Mouse (Mus musculus): ENCODE measurements around the gene E2f3.
A peak's percentile ranks its signal among the peaks of the same experiment; 100 is the strongest.

E2f3 gene

DNA sequence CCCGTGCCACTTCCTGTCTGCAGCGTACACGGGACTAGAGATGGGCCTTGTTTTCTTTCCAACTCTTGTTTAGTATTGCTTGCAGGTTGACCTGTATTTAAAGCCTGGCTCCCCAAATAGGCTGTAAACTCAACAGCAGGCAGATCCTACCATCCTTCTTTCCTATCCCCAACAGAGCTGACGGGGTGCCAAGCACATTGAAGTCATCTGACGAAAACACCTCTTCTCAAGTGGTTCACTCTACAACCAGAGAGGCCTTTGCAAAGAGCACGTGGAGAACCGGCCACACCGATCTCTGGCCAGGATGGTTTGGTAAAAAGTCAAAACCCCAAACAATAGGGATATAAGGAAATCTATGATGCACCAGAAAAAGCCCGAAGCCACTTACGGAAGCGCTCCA is 8.5 kb downstream of the E2f3 start:
- no peak for DNase-seq

DNA sequence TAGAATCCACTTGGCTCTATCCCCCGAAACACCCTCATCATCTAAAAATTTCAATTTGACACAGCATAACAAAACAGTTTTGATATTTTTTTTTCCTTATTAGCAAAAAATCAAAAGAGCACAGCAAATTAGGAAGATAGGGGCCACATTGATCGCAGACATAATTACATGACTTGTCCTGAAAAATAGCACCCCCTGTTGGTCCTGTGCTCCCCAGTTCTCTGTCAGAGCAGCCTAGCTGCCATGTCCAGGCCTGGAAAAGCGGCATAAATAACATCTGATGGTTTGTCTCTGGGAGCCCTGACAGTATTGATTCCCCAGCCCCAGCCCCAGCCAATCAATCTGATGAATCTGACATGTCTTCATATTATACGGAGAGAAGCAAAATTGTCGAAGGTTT is 11.8 kb downstream of the E2f3 start:
- DNase-seq = peak; percentile 47

DNA sequence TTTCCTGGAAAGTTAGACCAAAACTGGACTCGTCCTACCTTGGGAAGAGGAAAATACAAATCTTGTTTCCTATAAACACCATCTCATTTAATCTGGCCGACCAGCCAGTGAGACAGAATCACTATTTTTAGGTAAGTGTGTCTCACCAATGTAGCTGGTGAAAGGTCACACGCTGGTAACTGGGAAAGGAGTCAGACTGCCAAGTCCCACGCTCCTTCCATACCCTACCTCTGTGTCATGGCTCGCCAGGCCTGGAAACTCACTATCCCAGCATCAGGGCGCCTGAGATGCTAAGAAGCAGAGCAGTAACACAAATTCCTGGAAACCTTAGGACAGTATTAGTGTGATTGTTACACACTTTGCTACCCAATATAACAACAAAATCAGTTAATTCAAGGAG is 12.3 kb downstream of the E2f3 start:
- no peak for DNase-seq

DNA sequence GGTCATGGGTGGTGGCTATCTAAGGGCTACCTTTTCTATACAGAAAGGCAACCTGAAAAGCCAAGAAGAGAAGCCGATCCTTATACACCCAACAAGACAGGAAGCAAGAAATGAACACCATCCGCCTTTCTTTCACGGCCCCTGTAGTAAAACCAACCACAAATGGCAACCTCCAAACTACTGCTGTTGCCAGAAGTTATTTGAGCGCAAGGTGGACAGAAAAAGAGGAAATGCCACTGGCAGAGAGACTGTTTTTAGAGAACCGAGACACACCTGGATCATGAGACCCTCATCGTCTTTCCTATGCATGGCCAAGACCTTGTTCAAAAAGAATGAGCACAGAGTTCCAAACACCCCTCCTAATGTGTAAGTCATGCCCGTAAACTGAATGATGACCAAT is 15.5 kb downstream of the E2f3 start:
- DNase-seq = no peak

DNA sequence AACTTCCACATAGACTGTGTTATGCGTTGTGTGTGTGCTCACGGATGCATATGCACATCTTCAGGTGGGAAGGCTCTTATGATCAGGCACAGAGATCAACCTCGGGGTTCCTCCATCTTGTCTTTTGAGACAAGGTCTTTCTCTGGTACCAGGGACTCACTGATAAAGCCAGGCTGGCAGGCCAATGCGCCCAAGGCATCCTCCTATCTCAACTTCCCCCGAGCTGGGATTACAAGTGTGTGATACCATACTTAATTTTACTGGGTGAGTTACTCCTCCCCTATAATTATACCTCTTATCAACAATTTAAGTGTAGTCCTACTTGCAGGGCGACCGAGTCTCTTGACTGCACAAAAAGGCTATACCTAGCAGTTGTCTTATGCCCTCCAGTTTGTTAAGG is 17.2 kb downstream of the E2f3 start:
- DNase-seq = no peak

DNA sequence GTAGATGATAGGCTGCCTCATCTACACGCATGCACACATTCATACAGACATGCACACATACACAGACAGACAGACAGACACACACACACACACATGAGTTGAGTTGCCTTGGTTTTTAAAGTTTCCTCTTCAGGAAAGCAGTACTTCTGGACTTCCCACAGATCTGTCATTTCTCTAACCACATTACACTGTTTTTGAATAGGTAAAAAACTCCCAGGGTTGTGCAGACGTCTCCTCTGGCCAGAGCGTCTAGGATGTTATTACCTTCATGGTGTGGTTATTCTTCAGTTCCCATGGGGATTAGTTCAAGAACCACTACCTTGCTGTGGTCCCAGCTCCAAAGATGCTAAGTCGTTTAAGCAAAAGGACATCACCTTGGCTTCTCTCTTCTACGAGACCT is 18.5 kb downstream of the E2f3 start:
- DNase-seq = no peak

DNA sequence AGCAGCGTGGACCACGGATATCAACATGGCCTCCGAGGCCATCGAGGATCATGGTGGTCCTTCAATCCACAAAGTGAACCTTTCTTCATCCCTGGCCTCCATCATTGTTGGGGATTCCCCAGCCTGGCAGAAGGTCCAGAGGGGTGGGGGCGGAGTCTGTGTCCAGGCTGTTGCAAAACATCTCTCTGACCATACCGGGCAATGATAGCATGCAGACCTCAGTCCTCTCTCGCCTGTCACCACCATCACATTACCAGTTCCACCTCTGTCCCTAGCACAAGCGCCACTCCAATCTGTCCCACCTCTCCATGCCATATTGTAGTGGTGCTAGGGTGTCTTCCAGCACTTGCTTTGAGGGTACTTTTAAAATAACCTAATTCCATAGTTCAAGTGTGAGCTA is 18.9 kb downstream of the E2f3 start:
- DNase-seq = no peak

DNA sequence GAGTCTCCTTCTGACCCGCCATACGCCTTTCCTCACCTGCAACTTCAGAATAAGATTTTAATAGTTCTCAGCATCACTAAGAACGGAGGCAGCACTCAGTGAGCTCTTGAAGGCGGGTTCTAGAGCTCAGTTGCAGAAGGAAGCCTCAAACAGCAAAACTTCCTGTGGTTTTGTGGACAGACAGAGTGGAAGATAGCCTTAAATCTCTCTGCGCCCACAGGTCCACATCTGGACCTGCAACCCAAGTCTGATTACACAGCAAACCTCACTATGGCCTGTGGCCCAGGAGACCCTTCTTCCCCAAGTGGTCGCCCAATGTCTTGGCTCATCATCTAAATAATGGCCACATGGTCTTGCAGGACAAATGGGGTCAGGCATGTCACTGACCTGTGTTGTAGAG is 21.8 kb downstream of the E2f3 start:
- DNase-seq = no peak

DNA sequence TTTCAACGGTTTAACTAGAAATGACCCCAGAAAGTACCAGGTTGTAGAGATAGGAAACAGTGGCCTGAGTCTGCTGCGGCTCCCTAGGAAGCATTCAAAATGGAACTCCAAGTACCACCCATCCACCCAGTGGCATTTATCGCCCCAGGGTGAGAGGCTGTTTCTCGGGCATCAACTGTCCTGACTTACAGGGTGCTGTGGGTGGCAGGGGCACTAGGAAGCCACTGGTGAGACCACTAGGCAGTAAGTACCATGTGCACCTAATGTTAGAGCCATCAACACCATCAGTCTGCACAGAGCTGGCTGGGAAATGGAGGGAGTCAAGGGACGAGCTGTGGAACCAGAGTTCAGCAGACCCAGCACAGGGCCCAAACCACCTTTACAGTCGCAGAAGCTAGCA is 25.4 kb downstream of the E2f3 start:
- no peak for DNase-seq

DNA sequence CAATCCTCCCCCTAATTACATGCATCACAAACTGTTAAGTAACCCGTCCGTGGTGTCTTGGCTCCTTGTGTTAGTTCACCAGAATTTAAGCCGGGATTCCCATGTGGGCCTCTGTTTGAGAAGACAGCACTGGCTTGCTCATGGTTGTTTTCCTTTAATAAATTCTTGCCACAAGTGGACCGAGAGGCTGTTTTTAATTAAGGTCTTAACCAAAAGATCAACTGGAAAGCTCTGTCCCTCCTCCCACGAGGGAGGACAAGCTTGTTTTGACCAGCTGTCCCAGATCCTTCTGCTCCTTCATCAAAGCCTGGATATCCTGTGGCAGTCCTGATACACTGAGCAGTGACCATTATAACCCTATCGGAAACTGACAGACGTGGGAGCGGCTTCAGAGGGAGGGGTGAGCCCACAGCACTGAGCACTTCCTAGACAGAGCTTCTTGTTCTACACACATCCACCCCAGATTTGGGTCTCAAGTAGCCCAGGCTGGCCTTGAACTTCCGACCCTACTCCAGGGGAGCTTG is 28.1 kb downstream of the E2f3 start:
- no peak for DNase-seq

DNA sequence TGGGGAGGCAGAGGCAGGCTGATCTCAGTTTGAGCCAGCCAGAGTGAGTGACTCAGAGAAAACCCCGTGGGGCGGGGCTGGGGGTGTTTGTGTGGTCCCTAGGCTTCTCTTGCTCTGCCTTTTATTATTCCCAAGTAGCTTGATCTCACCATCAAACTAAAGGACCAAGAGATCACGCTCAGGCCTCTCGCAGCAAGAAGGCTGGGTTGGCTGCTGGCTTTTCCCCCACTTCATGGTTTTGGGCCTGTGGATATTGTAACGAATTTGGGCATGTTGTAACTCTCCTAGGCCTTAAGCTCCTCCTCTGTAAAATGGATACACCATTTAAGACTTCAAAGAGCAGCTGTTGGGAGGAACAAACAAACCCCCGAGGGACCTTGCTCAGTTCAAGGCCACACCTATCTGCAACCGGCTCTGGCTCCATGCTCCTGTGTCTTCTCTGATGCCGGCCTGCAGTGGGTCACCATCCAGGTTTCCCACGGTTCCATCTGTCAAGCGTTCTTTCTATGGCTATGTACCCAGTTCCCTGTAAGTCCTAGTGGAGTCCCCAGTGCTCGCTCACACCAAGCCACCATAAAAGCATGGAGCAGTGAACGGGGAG is 28.9 kb downstream of the E2f3 start:
- DNase-seq = no peak

DNA sequence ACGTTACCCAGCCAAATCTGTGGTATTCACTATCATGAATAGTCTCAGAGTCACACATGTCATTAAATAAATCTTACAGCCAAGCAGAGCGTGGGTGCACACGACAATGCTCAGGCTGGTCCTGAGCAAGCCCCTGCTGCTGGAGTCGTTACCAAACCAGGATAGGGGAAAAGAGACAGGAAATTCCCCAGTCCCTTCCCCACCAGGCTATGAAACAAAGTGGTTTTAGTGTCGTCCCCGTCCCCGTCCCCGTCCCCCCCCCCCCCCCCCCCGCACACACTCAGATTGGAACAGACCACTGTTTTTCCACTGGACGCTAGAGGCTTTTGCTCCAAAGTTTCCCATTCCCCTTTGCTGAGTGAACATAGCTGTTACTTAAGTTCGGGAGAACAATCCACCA is 30.6 kb downstream of the E2f3 start:
- DNase-seq = no peak

DNA sequence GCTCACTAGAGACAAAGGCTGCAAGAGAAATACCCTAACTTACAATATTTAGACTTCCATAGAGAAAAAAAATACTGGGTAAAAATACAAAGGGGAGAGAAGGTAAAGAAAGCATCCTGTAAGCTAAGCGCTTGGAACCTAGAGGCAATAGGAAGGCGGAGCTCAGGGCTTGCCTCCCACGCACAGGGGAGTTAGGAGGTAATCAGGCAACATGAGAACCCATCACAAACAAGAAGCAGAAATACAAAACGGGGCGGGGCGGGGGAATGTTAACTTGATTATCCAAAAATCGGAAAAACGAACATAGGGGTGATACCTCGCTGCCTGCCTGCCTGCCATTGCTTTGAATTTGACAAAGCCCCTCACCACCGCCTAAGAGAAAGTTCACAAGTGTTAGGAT is 31.1 kb downstream of the E2f3 start:
- no peak for DNase-seq

DNA sequence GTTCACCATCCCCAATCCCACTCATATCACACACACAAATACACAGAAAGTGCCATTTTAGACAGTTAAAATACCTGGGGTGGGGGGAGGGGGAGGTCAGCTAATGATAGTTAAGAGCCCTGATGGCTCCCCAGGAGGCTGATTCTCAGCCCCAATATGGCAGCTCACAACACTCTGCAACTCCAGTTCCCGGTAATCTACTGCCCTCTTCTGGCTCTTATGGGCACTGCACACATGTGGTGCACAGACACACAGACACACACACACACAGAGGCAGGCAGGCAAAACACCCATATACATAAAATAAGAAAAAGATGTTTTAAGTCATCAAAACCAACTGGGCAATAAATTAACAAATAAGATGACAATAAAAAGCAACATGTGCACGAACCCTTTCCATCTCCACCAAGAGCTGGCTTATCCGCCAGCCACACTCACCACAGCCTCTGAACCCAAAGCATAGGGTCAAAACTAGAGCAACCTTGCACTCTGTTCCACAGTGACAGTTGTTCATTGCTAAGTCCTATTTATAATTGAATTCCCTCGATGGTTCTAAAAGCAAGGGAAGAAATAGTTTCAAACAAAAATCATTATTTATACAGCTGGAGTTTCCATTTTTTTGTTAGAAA is 32.3 kb downstream of the E2f3 start:
- DNase-seq = no peak

DNA sequence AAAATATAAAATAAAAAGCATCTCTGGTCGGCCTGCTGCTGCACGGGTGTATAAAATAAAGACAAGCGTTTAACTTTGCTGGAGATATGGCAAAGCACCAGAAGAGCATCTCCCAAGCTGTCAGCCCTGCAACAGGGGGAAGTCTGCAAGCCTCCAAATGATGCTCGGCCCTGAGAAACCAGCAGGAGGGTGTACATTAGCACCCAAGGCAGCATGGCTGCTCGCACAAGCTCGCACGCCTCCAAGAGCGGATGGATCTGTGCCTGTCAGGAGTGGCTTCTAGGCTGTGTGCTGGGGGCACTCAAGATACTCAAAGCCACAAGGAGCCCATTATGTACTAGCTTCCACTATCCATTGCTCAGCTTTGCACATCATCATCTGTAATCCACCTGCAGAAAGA is 39.8 kb downstream of the E2f3 start:
- no peak for DNase-seq

DNA sequence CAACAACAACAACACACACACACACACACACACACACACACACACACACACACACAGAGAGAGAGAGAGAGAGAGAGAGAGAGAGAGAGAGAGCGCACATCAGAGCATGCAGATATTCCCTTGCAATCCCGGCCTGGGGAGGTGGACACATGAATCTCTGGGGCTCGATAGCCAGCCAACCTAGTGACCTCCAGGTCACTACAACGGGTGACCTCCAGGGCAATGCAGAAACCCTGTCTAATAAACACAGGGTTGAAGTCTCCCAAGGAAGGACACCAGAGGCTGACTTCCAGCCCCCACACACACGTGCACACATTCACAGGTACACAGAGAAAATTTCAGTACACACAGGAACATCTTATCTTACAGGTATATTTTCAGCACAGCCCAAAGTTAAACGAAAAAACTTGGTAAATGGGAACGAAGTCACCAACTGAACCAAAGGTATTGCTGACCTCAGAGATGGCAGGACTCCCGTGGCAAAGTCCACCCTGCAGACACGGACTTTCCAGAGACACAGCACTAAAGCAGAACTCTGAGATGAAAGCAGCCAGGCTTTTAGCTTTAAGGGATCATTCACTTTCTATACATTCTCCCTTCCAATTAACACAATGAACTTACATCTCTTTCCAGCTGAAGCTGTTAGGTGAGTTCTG is 40.8 kb downstream of the E2f3 start:
- no peak for DNase-seq

DNA sequence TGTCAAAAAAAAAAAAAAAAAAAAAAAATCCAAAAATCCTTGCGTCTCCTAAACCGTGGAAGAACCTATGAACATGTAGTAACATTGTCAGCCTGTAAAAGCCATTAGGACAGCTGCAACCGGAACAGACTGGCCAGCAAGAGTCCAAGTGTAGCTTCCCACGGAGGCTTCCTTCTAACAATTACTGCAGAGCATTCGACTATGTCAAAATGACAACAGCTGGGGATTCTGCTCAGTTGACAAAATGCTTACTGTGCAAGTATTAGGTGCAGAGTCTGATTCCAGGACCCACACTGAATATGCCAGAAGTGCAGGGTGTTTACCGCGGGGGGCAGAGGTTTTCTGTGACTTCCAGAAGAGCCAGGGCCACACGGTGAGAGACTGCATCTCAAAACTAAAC is 41.4 kb downstream of the E2f3 start:
- no peak for DNase-seq

DNA sequence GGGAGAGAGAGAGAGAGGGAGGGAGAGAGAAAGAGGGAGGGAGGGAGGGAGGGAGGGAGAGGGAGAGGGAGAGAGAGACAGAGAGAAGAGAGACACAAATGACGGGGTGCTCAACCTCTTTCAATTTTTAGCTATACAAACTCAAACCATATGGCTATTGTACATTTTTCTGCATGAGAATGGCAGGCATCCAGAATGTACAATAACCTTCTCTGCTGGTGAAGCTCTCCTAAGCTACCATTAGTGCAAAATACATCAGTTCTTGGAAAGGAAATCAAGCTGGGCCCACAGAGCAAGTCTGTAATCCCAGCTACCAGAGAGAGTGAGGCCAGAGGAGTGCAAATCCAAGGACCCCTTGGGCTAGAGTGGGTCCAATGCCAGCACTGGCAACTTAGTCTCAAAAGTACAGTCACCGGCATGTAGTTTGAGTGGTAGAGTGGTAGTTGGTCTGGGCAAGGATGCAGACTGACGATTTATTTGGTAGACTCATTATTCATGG is 42.3 kb downstream of the E2f3 start:
- no peak for DNase-seq

DNA sequence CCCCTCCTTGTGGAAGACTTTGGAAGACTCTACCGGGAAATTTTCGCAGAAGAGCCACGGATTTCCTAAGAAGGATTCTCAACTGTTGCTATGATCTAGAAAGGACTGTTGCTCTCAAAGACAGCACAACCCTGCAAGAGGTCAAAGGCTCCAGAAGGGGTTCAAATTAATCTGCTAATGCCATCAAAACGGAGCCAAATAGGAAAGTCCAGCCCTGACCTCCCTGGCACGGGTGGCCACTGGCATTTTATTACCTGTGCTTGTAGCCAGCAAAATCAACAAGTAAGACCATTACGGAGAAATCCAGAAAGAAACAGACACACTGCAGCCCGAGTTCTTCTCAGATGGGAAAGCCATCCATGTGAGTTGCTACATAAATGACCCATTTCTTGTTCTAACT is 45.8 kb downstream of the E2f3 start:
- DNase-seq = no peak

DNA sequence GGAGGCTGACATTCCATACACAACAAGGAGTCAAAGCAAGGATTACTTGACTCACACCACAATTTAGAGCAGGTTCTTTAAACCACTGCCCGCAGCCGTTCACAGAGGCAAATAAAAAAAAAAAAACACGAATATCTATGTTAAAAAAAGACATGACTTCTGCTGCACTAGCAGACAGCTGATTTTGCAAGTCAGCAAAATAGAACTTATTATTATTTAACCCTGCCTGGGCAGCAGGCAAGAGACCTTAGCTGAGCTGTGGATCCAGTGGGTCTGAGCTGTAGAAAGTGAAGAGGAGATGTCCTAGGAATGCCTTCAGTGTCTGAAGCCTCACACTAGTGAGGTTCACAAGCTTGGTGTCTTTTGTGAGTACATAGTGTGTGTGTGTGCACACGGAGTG is 46.5 kb downstream of the E2f3 start:
- no peak for DNase-seq

DNA sequence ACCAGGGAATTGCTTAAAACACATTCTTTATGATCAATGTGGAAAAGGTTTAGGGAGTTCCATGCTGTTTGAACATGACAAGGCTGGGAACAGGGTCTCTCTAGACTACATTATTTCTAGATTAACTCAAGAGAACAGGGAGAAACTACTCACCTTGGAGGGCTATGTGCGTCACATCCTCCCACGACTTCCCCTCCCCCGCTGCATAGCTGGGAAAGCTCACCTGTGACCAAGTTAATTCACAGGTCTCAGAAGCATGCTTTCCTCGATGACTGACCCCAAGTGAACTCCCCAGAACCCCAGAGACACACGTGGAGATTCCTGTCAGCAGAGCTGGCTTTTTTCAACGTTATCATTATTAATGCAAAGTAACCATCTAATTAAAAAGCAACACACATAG is 47.1 kb downstream of the E2f3 start:
- DNase-seq = peak; percentile 30

DNA sequence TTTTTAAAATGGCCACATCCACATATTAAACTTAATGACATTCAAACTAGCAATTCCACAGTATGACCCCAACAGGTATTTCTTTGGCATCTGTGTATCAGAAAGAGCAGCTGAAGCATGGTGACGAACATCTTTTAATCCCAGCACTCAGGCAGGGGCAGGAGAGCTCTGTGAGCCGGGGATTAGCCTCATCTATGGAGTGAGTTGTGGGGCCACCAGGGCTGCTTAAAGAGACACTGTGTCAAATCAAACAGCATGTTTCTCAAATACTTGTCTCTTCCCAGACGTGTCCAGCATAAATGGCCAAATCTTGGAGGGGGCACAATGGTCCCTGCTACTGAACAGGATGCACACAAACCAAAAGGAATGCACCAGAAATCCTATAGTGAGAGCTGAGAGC is 59.7 kb downstream of the E2f3 start:
- no peak for DNase-seq

DNA sequence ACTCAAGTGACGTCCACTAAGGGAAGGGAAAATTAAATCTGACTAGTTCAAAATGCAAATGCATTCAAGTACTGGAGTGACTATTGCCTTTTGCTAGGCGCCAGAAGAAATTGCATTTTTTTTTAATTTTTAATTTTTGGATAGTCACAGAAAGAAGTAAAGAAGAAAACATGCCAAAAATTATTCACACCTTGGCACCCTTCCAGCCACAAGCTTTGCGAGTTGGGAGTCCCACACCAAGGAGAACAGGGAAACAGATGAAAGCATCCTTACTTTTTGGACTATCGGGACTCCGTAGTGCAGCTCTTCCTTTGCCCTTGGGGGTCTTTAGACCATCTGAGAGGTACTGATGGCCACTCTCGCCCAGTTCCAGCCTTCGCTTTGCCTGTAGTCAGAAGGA is 66.0 kb downstream of the E2f3 start:
- DNase-seq = no peak

DNA sequence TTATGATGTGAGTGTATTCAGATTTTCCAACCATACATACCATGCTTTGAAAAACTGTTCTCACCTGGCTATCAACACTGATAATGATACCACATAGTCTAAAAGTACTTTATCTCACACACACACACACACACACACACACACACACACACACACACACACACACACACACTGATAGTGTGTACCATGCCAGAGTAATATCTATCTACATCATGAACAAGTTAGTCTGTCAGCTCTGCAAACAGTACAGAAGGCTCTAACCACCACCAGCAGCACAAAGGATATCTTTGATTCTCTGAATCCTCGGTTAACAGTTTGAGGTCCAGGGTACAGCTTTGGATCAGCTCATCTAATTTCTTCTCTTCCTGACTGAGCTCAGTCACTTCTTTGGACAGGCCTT is 69.3 kb downstream of the E2f3 start:
- DNase-seq = no peak

DNA sequence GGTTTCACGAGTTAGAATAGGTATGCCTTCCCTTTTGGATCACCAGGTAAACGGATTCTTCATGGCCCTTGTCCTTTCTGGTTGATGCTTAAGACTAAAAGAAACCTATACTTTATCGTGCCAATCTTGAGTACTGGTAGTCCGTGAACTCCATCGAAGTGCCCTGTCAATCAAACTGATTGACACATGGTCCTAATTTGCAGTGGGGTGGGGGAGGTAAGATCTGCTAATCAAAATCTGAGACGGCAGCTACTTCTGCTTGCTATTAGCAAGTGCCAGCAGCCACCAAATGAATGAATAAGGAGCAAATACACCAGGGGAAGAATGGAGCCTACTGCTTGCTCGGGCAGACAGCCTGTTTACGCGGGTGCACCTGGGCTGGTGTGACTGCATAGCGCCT is 72.3 kb downstream of the E2f3 start:
- no peak for DNase-seq

Data from thymus, postnatal 14 days (tissue).